Mouse (Mus musculus) cortical plate, adult 2 months (tissue): ENCODE results near the gene Acvr2b. TPM values are rescaled to one million over a fixed set of nuclear protein-coding genes. Genes with fewer than 3 reads are reported as not detected.

Experiments
- H3K27ac ChIP-seq: fragments of 200-500 bp; 2 replicates; pipeline ENCODE4 v1.5.1; 2012; ENCODE audit warnings: low read length, control low read depth, inconsistent platforms; ENCODE audit not compliant: insufficient read depth
- H3K4me1 ChIP-seq: fragments of 200-500 bp; 2 replicates; pipeline ENCODE4 v1.6.1; 2011; ENCODE audit warnings: low read length; ENCODE audit not compliant: control insufficient read depth, insufficient read depth
- H3K4me3 ChIP-seq: fragments of 200-500 bp; 2 replicates; pipeline ENCODE4 v1.5.1; 2011; ENCODE audit warnings: mild to moderate bottlenecking, low read length, control low read depth; ENCODE audit not compliant: insufficient read depth
- CTCF ChIP-seq: fragments of 200-500 bp; IDR thresholded peaks from 2 replicates; pipeline ENCODE4 v1.5.1; 2011; ENCODE audit warnings: mild to moderate bottlenecking, control low read depth, low read length; ENCODE audit not compliant: insufficient read depth; ENCODE audit errors: extremely low read depth
- POLR2A ChIP-seq: fragments of 200-500 bp; IDR thresholded peaks from 2 replicates; pipeline ENCODE4 v1.6.1; 2011; ENCODE audit warnings: mild to moderate bottlenecking, low read length, control low read depth; ENCODE audit not compliant: insufficient read depth; ENCODE audit errors: extremely low read depth
- polyA plus RNA-seq: library from polyadenylated mRNA; depleted of rRNA; stranded (reverse); fragments of >200 nt; gene quantifications from 2 replicates; pipeline ENCODE4 v1.2.3, GENCODE M21; 2012

Gene Acvr2b
- polyA plus RNA-seq, 1 experiment = 5.8 TPM

DNA sequence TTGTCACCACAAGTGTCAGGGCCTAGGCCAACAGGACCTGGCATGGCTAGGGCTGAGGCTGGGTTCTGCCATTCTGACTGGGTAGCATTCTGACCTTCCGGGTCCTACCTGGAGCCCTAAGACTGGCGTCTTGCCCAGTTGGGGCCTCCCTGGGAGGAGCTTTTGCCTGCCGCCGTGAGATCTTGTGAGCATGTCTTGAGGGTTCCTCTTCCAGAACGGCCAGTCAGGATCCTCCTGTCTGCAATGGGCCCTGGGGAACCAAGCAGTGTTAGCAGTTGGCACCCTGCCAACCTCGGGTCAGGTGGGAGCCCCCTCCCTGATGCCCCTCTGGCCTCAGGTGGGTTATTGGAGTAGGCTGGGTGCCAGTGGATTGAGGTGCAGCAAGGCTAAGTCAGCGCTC, 24.6 kb downstream of the Acvr2b start:
- Histone ChIP-seq H3K4me1 (0 out of 2 replicates have a peak, but pooled peaks cover 2% of the 10 kb centered on the region), H3K27ac (no peak overlapping the region), H3K4me3 (no peak overlapping the region)
- TF ChIP-seq CTCF (no peak), POLR2A (no peak)

DNA sequence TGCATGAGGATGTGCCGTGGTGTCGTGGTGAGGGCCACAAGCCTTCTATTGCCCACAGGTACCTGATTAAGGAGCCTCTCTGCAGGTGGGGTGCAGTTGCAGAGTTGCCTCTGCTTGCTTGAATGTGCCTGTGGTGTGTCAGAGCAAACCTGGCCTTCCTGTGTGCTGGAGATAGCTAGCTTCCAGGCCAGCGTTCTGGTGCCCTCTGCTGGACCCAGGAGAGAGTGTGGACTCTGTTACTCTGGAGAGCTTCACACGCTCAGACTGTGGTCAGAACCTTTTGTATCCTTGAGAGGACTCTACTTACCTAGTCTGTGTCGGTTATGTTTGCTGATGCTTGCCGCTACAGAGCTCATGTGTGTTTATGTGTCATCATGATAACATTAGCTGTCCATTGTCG, 28.4 kb downstream of the Acvr2b start:
- Histone ChIP-seq H3K4me3 (no peak overlapping the region), H3K4me1 (no peaks in the 10 kb centered on the region), H3K27ac (no peak overlapping the region)
- TF ChIP-seq CTCF (peak; percentile 93), POLR2A (no peak)

DNA sequence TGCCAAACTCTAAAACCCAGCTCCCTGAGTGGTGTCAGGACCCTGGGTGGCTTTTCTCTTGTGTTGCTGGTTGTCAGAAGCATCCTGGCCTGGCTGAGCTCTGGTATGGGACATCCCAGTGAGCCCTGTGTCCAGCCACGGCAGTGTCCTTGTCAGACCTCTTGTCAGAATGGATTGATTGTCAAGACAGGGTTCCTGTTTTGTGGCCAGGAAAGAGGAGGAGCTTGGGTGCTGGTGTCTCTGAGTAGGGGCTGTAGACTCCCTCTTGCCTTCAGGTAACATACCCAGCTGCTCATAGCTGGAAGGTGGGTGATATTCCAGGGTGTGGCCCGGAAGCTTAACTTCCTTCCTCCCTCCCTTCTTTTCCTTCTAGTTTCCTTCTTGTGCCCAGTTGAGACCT, 33.9 kb downstream of the Acvr2b start:
- no peak for TF ChIP-seq CTCF
- Histone ChIP-seq H3K4me3 (no peak overlapping the region), H3K4me1 (no peaks in the 10 kb centered on the region), H3K27ac (no peak overlapping the region)

DNA sequence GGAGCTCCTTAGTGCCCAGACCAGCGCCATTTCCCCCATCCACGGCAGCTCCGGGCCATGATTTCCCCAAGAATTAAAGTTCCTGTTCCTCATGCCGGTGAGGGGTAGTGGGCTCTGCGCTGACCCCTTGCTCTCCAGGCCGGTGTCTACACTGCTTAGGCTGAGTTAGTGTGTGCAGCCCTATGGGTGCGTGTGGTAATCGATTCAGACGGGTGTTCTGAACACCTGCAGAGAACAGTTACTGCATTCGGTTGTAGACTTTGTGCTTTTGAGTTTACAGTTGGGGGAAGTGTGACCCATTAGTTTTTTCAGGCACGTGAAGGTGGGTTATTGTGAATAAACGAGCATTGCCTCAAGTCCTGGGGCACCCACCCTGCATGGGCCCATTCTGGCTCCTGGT, 36.1 kb downstream of the Acvr2b start:
- TF ChIP-seq CTCF (no peak), POLR2A (no peak)
- Histone ChIP-seq H3K4me1 (no peaks in the 10 kb centered on the region), H3K27ac (no peak overlapping the region), H3K4me3 (no peak overlapping the region)

DNA sequence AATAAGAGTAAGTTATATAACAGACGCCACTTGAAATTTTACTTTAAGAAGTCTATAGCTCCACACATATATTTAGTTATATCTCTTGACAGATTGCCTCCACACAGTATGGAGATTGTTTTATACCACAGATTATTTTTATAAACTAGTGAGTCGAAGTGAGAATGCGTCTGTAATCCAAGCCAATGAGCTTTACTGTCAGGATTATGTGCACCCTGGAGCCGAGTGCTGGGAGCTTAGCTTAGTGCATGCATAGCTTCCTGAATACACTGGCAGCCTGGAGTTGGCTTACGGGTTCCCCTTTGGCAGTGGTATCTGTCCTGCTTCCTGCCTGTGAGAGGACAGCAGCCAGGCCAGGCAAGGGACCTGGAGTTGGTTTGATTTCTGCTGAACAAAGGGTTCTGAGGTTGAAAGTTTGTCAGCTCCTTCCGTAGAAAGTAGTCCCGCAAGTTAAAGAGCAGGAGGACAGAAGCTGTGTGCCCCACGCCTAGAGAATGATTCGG, 36.6 kb downstream of the Acvr2b start:
- no peak for TF ChIP-seq POLR2A
- TF ChIP-seq CTCF = no peak
- Histone ChIP-seq H3K4me1 (no peaks in the 10 kb centered on the region), H3K27ac (no peak overlapping the region), H3K4me3 (no peak overlapping the region)

DNA sequence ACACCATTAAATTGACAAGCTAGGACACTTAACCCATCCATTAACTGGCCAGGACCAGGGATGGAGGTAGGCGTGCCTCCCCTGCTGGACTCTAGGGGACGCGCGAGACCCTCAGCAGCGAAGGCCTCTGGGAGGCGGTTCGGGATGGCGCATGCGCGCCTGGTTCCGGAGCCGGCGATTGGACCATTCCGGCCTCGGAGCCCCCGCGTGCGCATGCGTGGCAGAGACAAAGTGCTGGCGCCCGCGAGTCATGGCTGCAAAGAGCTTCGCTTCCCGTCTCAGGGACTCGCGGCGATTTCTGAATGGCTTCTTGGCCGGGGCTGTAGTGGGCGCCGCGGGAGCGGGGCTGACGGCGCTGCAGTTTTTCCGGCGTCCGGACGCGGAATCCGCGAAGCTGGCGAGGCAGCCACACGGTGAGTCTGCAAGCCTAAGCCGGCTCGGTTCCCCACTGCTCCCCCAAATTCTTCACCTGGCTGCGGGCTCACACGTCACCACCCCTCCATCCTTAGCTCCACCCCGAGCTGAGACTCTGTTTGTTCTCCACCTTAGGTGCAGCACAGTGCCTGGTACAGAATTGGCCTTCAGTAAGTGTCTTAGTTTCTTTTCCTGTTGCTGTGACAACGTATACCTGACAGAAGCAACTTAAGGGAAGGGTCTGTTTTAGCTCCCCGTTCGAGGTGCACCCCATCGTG, 43.0 kb downstream of the Acvr2b start, which contains the start of gene Exog:
Gene Exog (plus strand): TSS at position 206 of the 692 bp plus-strand sequence.
- Histone ChIP-seq H3K27ac (no peak within 1 kb of the TSS), H3K4me3 (peak within 1 kb of the TSS; percentile 69), H3K4me1 (0 out of 2 replicates have a peak, but pooled peaks cover 1% of the 10 kb centered on the region)
- TF ChIP-seq CTCF (peak; percentile 72), POLR2A (peak; percentile 79)

DNA sequence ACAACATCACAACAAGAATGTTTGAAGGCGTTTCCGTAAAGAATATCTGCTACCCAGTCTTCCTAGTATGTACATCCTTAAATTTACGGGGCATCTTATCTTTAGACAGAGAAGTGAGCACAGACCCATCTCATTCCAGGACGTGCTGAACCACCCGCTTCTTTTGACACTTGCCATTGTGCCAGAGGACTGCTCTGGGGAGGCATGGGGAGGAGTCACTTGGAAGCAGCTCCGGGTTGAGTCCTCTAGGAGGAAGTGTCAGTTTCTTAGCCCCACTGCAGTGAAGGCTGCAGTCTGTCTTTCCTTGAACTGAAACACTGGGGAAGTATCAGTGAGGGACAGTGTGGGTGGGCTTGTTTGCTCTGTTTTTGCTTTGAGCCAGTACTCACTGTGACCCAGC, 43.8 kb downstream of the Acvr2b start:
- H3K27ac ChIP-seq = no peak overlapping the region
- TF ChIP-seq CTCF (no peak), POLR2A (no peak)
- H3K4me3 ChIP-seq = peak overlapping the region; percentile 69; the same call in 1 of the 2 replicates
- 0 out of 2 replicates have a peak, but pooled peaks cover 1% of the 10 kb centered on the region for H3K4me1 ChIP-seq

DNA sequence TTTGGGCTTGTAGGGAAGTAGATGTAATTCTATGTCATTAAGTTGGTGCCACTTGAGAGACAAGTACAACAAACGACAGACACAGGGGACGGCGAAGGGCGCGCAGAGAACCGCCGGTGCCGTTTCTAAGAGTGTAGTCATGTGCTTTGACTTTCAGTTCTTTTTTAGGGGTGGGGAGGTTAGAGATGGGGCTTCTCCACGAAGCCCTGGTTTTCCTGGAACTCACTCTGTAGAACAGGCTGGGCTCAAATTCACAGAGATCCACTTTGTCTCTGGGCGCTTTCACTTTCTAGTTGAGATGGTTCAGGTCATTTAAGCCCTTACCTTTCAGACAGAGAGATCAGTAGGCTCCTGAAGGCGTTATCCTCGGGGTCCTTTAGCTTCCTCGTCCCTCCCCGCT, 54.0 kb downstream of the Acvr2b start:
- H3K4me1 ChIP-seq = no peaks in the 10 kb centered on the region
- no peak overlapping the region for H3K27ac ChIP-seq
- TF ChIP-seq POLR2A (no peak), CTCF (no peak)
- no peak overlapping the region for H3K4me3 ChIP-seq

DNA sequence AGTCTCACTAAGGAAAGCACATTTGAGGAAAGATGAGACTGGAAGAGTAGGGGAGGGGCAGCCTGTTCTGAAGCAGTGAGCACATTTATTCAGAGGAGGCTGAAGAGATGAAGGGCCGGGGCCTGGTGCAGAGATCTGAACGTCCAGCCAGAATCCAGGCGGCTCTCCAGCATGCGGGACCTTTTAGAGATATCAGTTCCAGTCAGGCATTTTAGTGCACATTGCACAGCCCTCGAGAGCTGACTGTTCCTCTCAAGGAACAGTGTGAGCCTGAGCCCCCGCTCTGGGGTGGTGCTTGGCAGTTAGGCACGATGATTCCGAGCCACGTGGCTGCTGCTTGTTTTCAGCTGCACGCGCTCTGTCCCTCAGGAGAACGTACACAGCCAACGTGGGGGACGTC, 55.2 kb downstream of the Acvr2b start:
- Histone ChIP-seq H3K4me1 (no peaks in the 10 kb centered on the region), H3K4me3 (no peak overlapping the region), H3K27ac (no peak overlapping the region)
- TF ChIP-seq POLR2A (no peak), CTCF (no peak)

DNA sequence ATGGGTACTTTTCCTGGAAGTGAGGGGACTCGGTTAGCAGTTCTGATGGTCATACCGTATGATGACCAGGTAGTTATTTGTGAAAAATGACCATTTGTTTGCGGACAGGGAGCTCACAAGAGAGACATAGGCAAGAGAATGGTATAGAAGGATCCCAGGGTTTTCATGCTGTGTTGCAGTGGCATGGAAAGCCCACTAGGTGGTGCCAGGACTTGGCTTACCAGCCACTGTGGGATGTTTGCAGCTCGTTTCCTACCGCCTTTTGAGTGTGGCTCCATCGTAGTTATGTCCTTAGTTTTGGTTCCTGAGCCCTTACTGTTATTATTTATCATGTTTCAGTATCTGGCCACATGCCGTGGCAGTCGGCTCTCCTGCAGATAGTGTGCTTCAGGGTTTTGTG, 58.5 kb downstream of the Acvr2b start:
- TF ChIP-seq POLR2A = no peak
- TF ChIP-seq CTCF = peak; percentile 95
- H3K4me1 ChIP-seq = no peaks in the 10 kb centered on the region
- H3K27ac ChIP-seq = no peak overlapping the region
- no peak overlapping the region for H3K4me3 ChIP-seq
